Mouse (Mus musculus) intestine, embryonic 14.5 days (tissue): ENCODE measurements around the gene Rabac1. TPM values are rescaled to one million over a fixed set of nuclear protein-coding genes. Genes with fewer than 3 reads are reported as not detected.

Source experiments
- ATAC-seq: fragments of 200-750 bp; cut with Nextera tagmentation; replicated peaks from 2 replicates; pipeline ENCODE4 v1.8.0; 2017; ENCODE audit warnings: low read depth, moderate number of reproducible peaks, moderate TSS enrichment, moderate library complexity; ENCODE audit not compliant: low FRiP score, low TSS enrichment
- DNase-seq: peaks from one replicate; pipeline ENCODE4 v3.0.0-alpha.2; 2018; ENCODE audit warnings: low spot score
- H3K27ac ChIP-seq: fragments of 300-500 bp; sonication (generic); 2 replicates; pipeline ENCODE4 v1.5.1; 2014; ENCODE audit warnings: low read depth, mild to moderate bottlenecking, control low read depth
- H3K27me3 ChIP-seq: fragments of 300-500 bp; sonication (generic); replicated peaks from 2 replicates; pipeline ENCODE4 v1.6.1; 2014; ENCODE audit warnings: low read length, control low read depth; ENCODE audit not compliant: control insufficient read depth, insufficient read depth
- H3K36me3 ChIP-seq: fragments of 300-500 bp; sonication (generic); 2 replicates; pipeline ENCODE4 v1.6.1; 2014; ENCODE audit warnings: low read length, control low read depth; ENCODE audit not compliant: control insufficient read depth, insufficient read depth
- H3K4me1 ChIP-seq: fragments of 300-500 bp; sonication (generic); replicated peaks from 2 replicates; pipeline ENCODE4 v1.6.1; 2014; ENCODE audit warnings: low read length, control low read depth, mixed read lengths; ENCODE audit not compliant: control insufficient read depth, insufficient read depth
- H3K4me2 ChIP-seq: fragments of 300-500 bp; sonication (generic); 2 replicates; pipeline ENCODE4 v1.6.1; 2014; ENCODE audit warnings: low read length
- H3K4me3 ChIP-seq: fragments of 300-500 bp; sonication (generic); 2 replicates; pipeline ENCODE4 v1.5.1; 2014; ENCODE audit warnings: low read depth, low read length, control low read depth, mixed read lengths
- H3K9ac ChIP-seq: fragments of 300-500 bp; sonication (generic); 2 replicates; pipeline ENCODE4 v1.6.1; 2014; ENCODE audit warnings: mild to moderate bottlenecking, low read length
- H3K9me3 ChIP-seq: fragments of 300-500 bp; sonication (generic); 2 replicates; pipeline ENCODE4 v1.6.1; 2016; ENCODE audit warnings: low read length, control low read depth; ENCODE audit not compliant: control insufficient read depth
- whole genome bisulfite sequencing: fragments of 180-500 bp; shearing (Covaris S2); extraction: QIAGEN DNeasy Blood & Tissue Kit; methylation state at CpG from one replicate; pipeline ENCODE4 v1.1.7; 2014; 5-methylcytosine and 5-hydroxymethylcytosine counted together
- microRNA-seq: library from miRNA; unstranded; fragments of <30 nt; microRNA quantifications from one replicate; pipeline ENCODE4, GENCODE M21; 2016
- polyA plus RNA-seq: library from polyadenylated mRNA; unstranded; fragments of >200 nt; fragmentation: Nextera tagmentation; extraction: Ambion mirVana; gene quantifications from 2 replicates; pipeline ENCODE4 v1.2.1, GENCODE M21; 2014

Gene Rabac1
- polyA plus RNA-seq, 1 experiment from 2014 or later, result 164 TPM

DNA sequence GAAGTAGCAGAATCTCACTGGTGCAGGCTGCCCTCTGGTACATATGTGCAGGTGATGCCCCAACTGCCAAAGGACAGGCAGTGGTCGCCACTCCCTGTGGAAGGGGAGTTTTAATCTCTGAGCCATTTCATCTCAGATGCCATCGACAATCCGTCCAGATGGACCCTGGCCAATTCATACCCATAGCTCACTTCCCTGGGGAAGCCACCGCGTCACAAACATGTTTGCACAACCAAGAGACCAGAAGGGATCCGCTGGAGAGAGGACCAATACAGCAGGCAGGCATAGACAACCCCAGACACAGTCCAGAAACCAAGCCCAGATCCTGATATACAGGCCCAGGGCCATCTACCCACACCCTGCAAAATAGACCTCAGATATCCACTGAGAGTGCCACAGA, 42.1 kb downstream of the Rabac1 start:
- 61% methylated on average over 6 of the region's 6 CpGs for WGBS
- Histone ChIP-seq H3K4me1 (no peaks in the 10 kb centered on the region; the same call in 1 of the 2 replicates), H3K36me3 (peaks cover 22% of the 10 kb centered on the region), H3K27me3 (peaks cover 69% of the 10 kb centered on the region), H3K9me3 (no peaks in the 10 kb centered on the region), H3K27ac (no peak overlapping the region), H3K9ac (no peak overlapping the region), H3K4me3 (no peak overlapping the region), H3K4me2 (no peak overlapping the region)
- ATAC-seq (no peak), DNase-seq (no peak)

Small RNA genes lying within 50 kb of the gene (microRNA-seq; reads per million reads assigned to microRNA genes)
- gene Mir7046, result 0.68 reads per million
- gene Mir7047, result not detected

Other genes with a start within 250 kb of the Rabac1 start
- not detected in 2 replicates for gene Gm4763, start 245.8 kb downstream of the Rabac1 start, polyA plus RNA-seq
- gene Cd177, start 212.4 kb downstream of the Rabac1 start, polyA plus RNA-seq, result 0.11 and 0.50 TPM in 2 replicates
- gene Ceacam10, start 195.5 kb downstream of the Rabac1 start, polyA plus RNA-seq, result not detected in 2 replicates
- 14.2 and 16.7 TPM in 2 replicates for gene Gm9844, start 110.5 kb downstream of the Rabac1 start, polyA plus RNA-seq
- gene Lypd4, start 102.8 kb downstream of the Rabac1 start, polyA plus RNA-seq, result not detected in 2 replicates
- not detected in 2 replicates for gene Dmrtc2, start 102.7 kb downstream of the Rabac1 start, polyA plus RNA-seq
- 3,468 and 3,555 TPM in 2 replicates for gene Rps19, start 88.4 kb downstream of the Rabac1 start, polyA plus RNA-seq
- 0.28 and 0.32 TPM in 2 replicates for gene Cd79a, start 75.4 kb downstream of the Rabac1 start, polyA plus RNA-seq
- gene Arhgef1, start 69.8 kb downstream of the Rabac1 start, polyA plus RNA-seq, result 80.6 and 85.3 TPM in 2 replicates
- gene Gm4881, start 28.3 kb downstream of the Rabac1 start, polyA plus RNA-seq, result not detected in 2 replicates
- 3.5 and 4.1 TPM in 2 replicates for gene Atp1a3, start 33.2 kb upstream of the Rabac1 start, polyA plus RNA-seq
- 7.0 and 8.8 TPM in 2 replicates for gene Grik5, start 99.6 kb upstream of the Rabac1 start, polyA plus RNA-seq
- 21.9 and 24.8 TPM in 2 replicates for gene Zfp574, start 99.8 kb upstream of the Rabac1 start, polyA plus RNA-seq
- gene Pou2f2, start 207.0 kb upstream of the Rabac1 start, polyA plus RNA-seq, result 2.1 and 2.2 TPM in 2 replicates
- 8.0 and 9.0 TPM in 2 replicates for gene Dedd2, start 247.9 kb upstream of the Rabac1 start, polyA plus RNA-seq
- 3.9 and 4.2 TPM in 2 replicates for gene Zfp526, start 248.7 kb upstream of the Rabac1 start, polyA plus RNA-seq